Mouse (Mus musculus) heart, adult 2 months (tissue): ENCODE measurements around the gene Ctnna3.

ENCODE experiments used
- CTCF ChIP-seq: fragments of 200-600 bp; IDR thresholded peaks from 2 replicates; pipeline ENCODE4 v1.8.1; 2022; ENCODE audit warnings: antibody characterized with exemption, mild to moderate bottlenecking, moderate library complexity
- EP300 ChIP-seq: fragments of 200-500 bp; IDR thresholded peaks from 2 replicates; pipeline ENCODE4 v1.6.1; 2011; ENCODE audit warnings: low read depth, low read length, control low read depth; ENCODE audit not compliant: insufficient read depth
- POLR2A ChIP-seq: fragments of 200-500 bp; IDR thresholded peaks from 2 replicates; pipeline ENCODE4 v1.6.1; 2011; ENCODE audit warnings: mild to moderate bottlenecking, low read depth, low read length, control low read depth; ENCODE audit not compliant: insufficient read depth

GRCm38 (mm10) chr10:63803909-63804308 is 374.0 kb downstream of the Ctnna3 start:
- TF ChIP-seq CTCF (no peak), POLR2A (no peak), EP300 (no peak)
